Mouse (Mus musculus) yolk sac, embryonic 10.5 days (tissue): ENCODE results near the gene Bpifa6.
A peak's percentile ranks its signal among the peaks of the same experiment; 100 is the strongest.
"Not testable (repeated sequence)": the region's sequence is repeated elsewhere in the genome, so short reads cannot be mapped to it uniquely, and the experiment has no call there.

Source experiments
- DNase-seq: peaks from one replicate; pipeline ENCODE4 v3.0.0-alpha.2; 2017; ENCODE audit warnings: low spot score

The Bpifa6 gene

GRCm38 (mm10) chr2:153974582-153974981 is at the start of gene Bpifa6:
Gene Bpifa6 (plus strand): TSS chr2:153974945.
- DNase-seq = no peak

DNA sequence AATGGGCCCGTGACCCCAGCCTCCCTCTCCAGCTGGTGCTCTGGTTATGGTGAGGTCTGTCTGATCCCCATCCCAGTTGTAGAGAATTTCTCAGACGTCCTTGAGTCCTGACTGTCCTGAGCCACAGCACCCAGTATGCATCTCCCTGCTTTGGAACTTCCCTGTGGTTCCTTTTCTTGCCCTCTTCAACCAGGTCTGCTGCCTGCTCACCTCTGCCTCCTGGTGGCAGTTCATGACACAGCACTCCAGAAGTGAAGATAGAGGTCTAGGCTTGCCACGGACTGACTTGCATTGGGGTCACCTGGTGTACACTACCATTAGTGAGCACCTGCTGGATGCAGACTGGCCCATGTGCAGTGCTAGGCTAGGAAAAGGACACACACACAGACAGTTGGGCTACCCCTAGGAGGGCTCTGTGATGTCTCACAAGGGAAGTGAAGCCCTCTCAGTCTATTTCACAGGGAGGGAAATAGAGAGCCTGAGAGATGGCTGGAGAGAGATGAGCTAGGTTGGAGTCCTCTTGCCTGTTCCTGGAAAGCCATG is 44.8 kb upstream of the Bpifa6 start:
- peak; percentile 13 for DNase-seq

GRCm38 (mm10) chr2:153931125-153931524 is 43.6 kb upstream of the Bpifa6 start:
- no peak for DNase-seq

- DNase-seq = no peak
Observed at GRCm38 (mm10) chr2:153933311-153933710, 41.4 kb upstream of the Bpifa6 start.

- DNase-seq = no peak
Observed at GRCm38 (mm10) chr2:153935348-153935747, 39.4 kb upstream of the Bpifa6 start.

DNA sequence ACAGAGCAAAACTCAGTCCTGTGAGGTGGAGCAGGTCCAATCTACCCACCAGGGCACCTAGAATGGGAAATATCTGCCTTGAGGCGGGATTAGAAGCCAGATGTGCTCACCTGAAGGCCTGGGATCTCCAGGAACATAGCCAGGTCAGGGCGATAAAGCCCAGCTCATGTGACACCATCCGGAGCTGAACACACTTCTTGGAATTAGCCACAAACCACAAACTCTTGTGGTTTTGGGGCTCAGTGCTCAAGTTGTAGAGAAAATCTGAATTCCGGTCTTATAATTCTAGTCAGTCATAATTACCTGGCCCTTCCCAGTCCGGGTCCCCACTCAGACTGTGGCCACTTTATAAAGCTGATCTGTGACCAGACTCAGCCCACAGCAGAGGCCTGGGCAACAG is 36.9 kb upstream of the Bpifa6 start, which contains the start of gene Bpifb4:
TSS of gene Bpifb4 (plus strand) at position 370 of the 400 bp plus-strand sequence.
- no peak for DNase-seq

DNA sequence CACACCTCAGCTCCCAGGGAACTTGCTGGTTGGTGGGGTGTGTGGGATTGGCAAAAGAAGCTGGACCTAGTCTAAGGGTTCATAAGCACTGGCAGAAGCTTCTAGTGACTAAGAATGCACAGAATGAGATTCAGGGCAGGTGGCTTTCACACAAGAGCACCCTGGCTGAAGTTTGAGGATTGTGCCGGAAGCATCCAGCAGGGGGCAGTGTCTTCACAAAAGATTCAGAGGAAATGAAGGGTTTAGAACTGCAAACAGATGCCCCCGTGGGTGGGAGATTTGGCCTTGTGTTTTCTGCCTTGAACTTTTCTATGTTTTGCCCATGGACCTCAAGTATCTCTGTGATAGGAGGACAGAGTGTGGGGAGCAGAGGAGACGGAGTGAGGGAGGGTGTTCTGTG is 31.2 kb upstream of the Bpifa6 start:
- peak; percentile 11 for DNase-seq

DNA sequence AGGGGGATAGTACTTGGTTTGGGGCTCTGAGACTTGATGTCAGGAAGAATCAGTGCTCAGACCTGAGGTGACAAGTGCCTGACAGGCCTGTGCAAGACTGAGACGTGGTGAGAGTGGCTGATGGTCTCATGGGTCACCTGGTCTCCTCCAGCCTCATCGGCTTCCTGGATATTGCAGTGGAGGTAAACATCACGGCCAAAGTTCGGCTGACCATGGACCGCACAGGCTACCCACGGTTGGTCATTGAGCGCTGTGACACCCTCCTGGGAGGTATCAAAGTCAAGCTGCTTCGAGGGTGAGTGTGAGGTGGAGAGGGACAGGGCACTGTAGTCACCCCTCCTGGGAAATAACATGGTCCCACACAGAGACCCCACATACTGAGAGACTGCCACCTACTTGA is 30.2 kb upstream of the Bpifa6 start:
- no peak for DNase-seq

GRCm38 (mm10) chr2:153952897-153953296 is 21.8 kb upstream of the Bpifa6 start:
- peak; percentile 21 for DNase-seq

DNA sequence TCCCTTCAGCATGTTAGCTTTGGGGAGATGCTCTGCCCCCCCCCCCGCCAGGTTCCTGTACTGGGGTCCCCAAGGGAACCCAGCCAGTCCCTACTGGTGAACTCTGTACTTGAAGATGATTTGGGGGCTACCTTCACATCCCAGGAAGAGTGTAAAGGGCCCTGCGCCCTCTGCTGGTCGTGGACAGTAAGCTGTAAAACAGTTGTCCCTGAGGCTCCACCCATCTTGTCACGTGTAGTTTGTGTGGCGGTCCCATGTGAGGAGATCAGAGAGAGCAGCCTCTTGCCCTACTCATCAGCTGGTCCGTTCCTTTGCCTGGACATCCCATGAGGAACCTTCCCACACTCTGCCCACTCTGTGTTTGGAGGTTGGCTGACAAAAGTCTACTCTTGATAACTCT is 20.9 kb upstream of the Bpifa6 start:
- DNase-seq = peak; percentile 6

DNA sequence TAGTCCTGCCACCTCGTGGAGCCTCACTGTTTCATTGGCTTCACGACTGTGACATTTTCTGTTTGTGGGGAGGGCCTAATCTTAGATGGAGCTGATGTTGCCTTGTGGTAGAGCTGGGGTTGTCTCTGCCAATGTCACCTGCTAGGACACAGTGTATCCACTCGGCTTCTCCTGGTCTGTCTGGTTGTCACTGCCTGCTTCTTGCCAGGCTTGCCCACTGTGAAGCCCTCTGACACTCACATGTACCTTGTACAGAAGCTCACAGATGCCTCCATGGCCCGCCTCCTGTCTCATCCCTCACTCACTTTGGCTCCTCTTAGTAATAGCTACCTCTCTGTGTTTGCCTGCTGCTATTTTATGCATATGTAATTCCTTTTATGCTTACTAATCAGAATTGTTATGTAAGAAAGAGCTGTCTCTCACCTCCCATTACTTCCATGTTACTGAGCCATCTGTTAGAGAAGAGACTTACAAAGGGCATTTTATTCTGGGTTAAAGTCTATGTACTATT is 11.9 kb upstream of the Bpifa6 start:
- no peak for DNase-seq

DNA sequence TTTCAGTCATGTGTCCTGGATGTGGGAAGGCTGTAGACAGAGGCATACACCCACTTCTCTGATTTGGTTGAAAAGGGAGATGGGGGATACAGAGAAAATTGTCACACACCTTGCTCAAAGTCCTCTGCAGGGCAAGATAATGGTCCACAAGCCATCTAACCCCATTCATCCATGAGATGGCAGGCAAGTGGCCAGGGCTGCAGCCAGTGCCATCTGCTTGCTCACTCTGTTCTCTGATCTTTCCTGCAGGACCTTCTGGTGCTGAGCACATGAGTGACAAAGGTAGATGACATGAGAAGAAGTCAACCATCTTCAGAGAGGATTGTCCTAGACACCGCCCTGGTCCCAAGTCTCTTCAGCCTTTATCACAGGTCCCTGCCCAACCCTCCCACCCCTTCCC is 11.4 kb upstream of the Bpifa6 start:
- DNase-seq = no peak

GRCm38 (mm10) chr2:153970221-153970620 is 4.5 kb upstream of the Bpifa6 start:
- no peak for DNase-seq

DNA sequence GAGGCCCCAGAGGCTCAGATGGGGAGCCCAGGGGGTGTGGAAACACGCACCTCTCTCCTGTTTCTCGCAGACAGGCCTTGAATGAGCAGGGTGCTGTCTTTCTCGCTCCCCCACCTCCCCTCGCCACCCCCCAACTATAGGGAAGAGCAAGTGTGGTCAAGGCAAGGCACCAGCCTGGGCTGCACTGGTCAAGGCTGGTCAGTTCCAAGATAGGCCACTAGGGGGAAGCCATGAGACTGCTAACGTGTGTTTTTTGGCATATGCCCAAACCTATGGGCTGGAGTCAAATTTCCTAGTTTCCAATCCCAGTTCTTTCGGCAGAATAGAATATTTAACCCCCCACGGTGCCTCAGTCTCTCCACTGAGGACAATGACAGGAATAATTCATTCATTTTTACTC is 21.0 kb downstream of the Bpifa6 start:
- peak; percentile 25 for DNase-seq

DNA sequence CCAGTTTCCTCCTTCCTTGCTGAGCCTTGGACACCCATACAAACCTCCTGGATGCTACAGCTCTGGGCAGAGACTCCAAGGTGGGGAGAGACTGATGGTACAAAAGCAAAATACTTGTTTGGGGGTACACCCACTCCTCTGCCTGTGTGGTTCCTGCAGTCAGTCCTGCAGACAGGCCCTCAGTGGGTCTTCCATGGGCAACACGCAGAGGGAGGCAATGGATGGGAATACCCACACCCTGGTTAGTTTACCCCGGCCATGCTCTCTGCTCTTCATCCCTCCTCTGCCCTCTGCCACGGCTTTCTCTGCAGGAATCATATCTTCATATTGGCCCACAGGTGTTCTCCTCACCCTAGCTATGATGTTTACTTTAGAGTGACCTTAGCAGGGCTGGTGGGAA is 25.8 kb downstream of the Bpifa6 start:
- DNase-seq = no peak

- DNase-seq = no peak
Observed at GRCm38 (mm10) chr2:154001056-154001455, 26.3 kb downstream of the Bpifa6 start.

DNA sequence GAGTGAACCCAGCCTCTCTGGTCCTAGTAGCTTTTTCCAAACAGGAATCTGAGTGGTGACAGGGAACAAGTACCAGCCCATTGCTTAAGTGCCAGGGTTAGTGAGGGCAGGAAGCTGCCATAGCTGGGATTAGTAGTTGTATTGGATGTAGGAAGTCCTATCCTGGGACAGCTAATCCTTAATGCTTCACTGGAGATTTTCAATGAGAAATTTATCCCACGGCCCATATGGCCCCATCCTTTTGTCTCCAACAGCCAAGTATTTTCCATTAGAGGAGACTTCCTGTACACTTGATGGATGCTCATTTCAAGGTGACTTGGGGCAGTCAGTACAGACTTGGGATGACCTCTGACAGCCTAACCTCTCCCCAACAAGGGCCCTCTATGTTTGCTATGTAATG is 29.7 kb downstream of the Bpifa6 start:
- no peak for DNase-seq

DNA sequence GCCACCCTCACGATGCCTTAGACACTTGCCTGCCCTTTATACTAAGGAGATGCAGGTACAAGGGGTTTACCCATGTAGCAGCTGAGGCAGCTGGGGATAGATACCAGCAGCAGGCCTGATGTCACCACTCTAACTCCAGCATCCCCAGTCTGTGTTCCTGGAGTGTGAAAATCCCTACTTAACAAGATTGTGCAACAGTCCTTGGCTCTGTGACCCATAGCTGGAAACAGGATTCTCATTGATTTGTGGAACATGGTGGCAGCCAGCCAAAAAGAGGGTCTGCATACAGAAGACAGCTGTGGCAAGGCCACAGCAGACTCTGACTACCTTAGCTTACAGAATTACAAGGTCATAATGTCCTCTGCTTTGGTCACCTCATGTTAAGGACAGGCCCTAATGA is 30.3 kb downstream of the Bpifa6 start:
- no peak for DNase-seq

GRCm38 (mm10) chr2:154005734-154006133 is 31.0 kb downstream of the Bpifa6 start:
- no peak for DNase-seq

- DNase-seq = no peak
Observed at GRCm38 (mm10) chr2:154006331-154006730, 31.6 kb downstream of the Bpifa6 start.

DNA sequence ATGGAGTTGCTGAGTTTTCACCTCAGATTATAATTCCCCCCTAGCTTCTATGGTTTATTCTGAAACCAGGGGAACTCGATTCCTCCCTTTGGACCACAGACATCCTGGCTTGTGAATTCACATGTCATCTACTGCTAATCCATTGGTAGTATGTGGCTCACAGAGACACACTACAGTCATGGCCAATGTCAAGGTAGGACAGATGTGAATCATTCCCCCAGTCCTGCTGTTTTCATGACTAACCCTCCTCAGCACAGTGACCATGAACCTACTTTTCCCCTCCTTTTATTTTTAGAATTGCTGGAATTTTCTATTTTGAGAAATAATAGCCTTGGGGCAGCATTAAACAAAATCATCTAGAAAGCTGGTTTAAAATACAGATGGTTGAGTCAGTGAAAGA is 32.6 kb downstream of the Bpifa6 start:
- no peak for DNase-seq

DNA sequence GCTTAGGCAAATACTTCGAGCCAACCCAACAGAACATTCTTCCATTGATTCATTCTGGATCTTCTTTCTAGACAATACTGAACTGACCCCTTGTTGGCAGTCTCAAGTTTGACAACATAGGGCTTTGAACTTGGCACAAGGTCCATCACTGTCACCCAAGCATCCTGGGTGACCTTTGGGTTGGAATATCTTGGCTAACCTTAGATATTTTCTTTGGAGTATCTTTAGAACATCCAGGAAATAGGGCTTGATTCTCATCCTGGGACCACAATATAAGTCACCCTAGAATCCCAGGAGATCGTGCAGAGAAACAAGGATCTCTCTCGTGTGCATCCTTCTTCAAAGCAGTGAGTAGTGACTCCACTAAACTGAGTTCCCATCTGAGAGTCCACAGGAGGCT is 33.2 kb downstream of the Bpifa6 start, which contains the start of gene Bpifa2:
TSS of gene Bpifa2 (plus strand) at position 301 of the 400 bp plus-strand sequence.
- no peak for DNase-seq

- no peak for DNase-seq
Observed at GRCm38 (mm10) chr2:154017990-154018389, 43.2 kb downstream of the Bpifa6 start.

DNA sequence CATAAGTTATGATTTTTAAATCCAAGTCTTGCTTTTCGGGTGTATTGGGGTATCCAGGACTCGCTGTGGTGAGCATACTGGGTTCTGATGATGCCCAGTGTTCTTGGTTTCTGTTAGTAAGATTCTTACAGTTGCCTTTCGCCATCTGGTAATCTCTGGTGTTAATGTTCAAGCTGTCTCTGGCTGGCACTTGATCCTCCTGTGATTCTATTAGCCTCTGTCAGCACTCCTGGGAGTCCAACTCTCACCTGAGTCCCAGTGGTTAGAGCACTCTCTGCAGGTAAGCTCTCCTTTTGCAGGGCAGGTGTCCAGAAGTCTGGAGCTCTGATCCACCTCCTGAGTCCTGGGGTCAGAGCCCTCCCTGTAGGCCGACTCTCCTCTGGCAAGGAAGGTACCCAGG is 49.9 kb downstream of the Bpifa6 start:
- not testable (repeated sequence) for DNase-seq
